Mouse (Mus musculus) heart, postnatal 0 days (tissue): ENCODE measurements around the gene Malrd1. TPM values are rescaled to one million over a fixed set of nuclear protein-coding genes. Genes with fewer than 3 reads are reported as not detected.

ENCODE experiments used
- ATAC-seq: fragments of 200-750 bp; cut with Nextera tagmentation; 2 replicates; pipeline ENCODE4 v1.8.0; 2017; ENCODE audit warnings: low read depth, moderate number of reproducible peaks, moderate library complexity; ENCODE audit not compliant: insufficient read depth
- DNase-seq: peaks from one replicate; pipeline ENCODE4 v3.0.0-alpha.2; 2016; ENCODE audit warnings: low spot score
- H3K27ac ChIP-seq: fragments of 300-500 bp; sonication (generic); 2 replicates; pipeline ENCODE4 v1.5.1; 2014; ENCODE audit warnings: low read depth, mild to moderate bottlenecking
- H3K27me3 ChIP-seq: fragments of 300-500 bp; sonication (generic); 2 replicates; pipeline ENCODE4 v1.6.1; 2014; ENCODE audit warnings: low read length, mixed read lengths; ENCODE audit not compliant: control insufficient read depth, insufficient read depth
- H3K36me3 ChIP-seq: fragments of 300-500 bp; sonication (generic); replicated peaks from 2 replicates; pipeline ENCODE4 v1.6.1; 2014; ENCODE audit warnings: low read length, mixed read lengths; ENCODE audit not compliant: control insufficient read depth, insufficient read depth
- H3K4me1 ChIP-seq: fragments of 300-500 bp; sonication (generic); 2 replicates; pipeline ENCODE4 v1.6.1; 2014; ENCODE audit warnings: antibody characterized with exemption; ENCODE audit not compliant: control insufficient read depth, insufficient read depth
- H3K4me2 ChIP-seq: fragments of 300-500 bp; sonication (generic); 2 replicates; pipeline ENCODE4 v1.6.1; 2014; ENCODE audit warnings: low read depth, mild to moderate bottlenecking, low read length, moderate library complexity
- H3K4me3 ChIP-seq: fragments of 300-500 bp; sonication (generic); 2 replicates; pipeline ENCODE4 v1.5.1; 2014; ENCODE audit warnings: low read depth, low read length
- H3K9ac ChIP-seq: fragments of 300-500 bp; sonication (generic); replicated peaks from 2 replicates; pipeline ENCODE4 v1.6.1; 2014; ENCODE audit warnings: low read depth, low read length, mixed read lengths
- H3K9me3 ChIP-seq: fragments of 300-500 bp; sonication (generic); replicated peaks from 2 replicates; pipeline ENCODE4 v1.6.1; 2016; ENCODE audit warnings: low read length; ENCODE audit not compliant: control insufficient read depth
- CTCF ChIP-seq: IDR thresholded peaks from 2 replicates; pipeline ENCODE4 v1.5.1; 2016; ENCODE audit warnings: antibody characterized with exemption, control low read depth, low read depth
- EP300 ChIP-seq: IDR thresholded peaks from 2 replicates; pipeline ENCODE4 v1.6.1; 2016; ENCODE audit warnings: antibody characterized with exemption, low read depth
- WGBS: fragments of 180-500 bp; shearing (Covaris S2); extraction: QIAGEN DNeasy Blood & Tissue Kit; methylation state at CpG from one replicate; pipeline ENCODE4 v1.1.7; 2014; 5-methylcytosine and 5-hydroxymethylcytosine counted together
- polyA plus RNA-seq: library from polyadenylated mRNA; unstranded; fragments of >200 nt; fragmentation: Nextera tagmentation; extraction: Ambion mirVana; gene quantifications from 2 replicates; pipeline ENCODE4 v1.2.1, GENCODE M21; 2015
- total RNA-seq: library from RNA; depleted of rRNA; stranded (reverse); fragments of >200 nt; gene quantifications from 2 replicates; pipeline ENCODE4 v1.2.3, GENCODE M21; 2014; ENCODE audit warnings: low replicate concordance

Malrd1 gene
- total and polyA plus RNA-seq, 2 experiments from 2014 or later: not detected

DNA sequence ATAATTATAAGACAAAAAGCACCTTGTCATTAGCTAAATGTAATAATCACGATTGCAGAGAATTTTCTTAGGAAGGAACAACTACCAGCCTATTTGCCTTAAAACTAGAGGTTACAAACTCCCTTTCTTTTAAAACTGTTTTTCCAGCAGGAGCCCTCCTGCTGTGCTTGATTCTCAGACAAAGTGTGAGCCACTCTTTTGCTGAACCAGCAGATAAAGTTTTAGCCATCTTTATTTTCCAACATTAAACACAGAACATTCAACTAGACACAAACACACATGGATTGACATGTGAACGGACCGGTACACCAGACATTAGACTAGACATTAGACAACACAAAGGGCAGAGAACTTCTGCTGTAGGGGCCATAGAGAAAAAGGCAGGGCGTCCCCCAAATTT lies 505.3 kb downstream of the Malrd1 start:
- no peak for DNase-seq
- H3K36me3 ChIP-seq: no peaks in the 10 kb centered on the region
- H3K4me2 ChIP-seq: no peak overlapping the region
- WGBS: 65% methylated on average over 4 of the region's 4 CpGs
- no peaks in the 10 kb centered on the region for H3K4me1 ChIP-seq
- H3K27ac ChIP-seq: no peak overlapping the region
- TF ChIP-seq CTCF: no peak
- TF ChIP-seq EP300: no peak
- H3K27me3 ChIP-seq: no peaks in the 10 kb centered on the region
- no peaks in the 10 kb centered on the region for H3K9me3 ChIP-seq
- no peak overlapping the region for H3K4me3 ChIP-seq
- no peak for ATAC-seq
- H3K9ac ChIP-seq: no peak overlapping the region

DNA sequence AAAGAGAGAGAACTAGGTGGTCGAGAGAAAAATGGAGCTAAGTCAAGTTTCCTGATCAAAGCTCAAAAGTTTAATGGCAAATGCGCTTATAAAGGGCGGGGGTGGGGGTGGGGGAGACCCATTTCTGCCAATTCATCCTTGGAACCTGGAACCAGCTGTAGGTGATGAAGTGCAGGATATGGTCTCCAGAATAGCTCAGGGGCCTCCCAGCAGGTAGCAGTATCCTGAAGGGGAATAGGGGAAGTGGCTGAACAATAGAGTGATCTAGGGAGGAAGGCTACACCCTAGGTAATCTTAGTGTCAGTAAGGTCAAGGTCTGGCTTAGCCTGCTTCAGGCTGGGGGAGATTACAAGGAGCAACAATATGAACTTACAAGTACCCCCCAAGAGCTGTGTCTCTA lies 506.5 kb downstream of the Malrd1 start:
- WGBS: 55% methylated on average over 3 of the region's 3 CpGs
- TF ChIP-seq EP300 (no peak), CTCF (no peak)
- Histone ChIP-seq H3K36me3 (no peaks in the 10 kb centered on the region), H3K9ac (no peak overlapping the region), H3K4me1 (no peaks in the 10 kb centered on the region), H3K27ac (no peak overlapping the region), H3K4me3 (no peak overlapping the region), H3K9me3 (no peaks in the 10 kb centered on the region), H3K27me3 (no peaks in the 10 kb centered on the region), H3K4me2 (no peak overlapping the region)
- DNase-seq (no peak), ATAC-seq (no peak)

GRCm38 (mm10) chr2:16110696-16111095 lies 584.4 kb downstream of the Malrd1 start:
- no peak overlapping the region for H3K9ac ChIP-seq
- no peaks in the 10 kb centered on the region for H3K36me3 ChIP-seq
- no peaks in the 10 kb centered on the region for H3K4me1 ChIP-seq
- DNase-seq (no peak), ATAC-seq (no peak)
- H3K4me3 ChIP-seq: no peak overlapping the region
- H3K27ac ChIP-seq: no peak overlapping the region
- no peaks in the 10 kb centered on the region for H3K9me3 ChIP-seq
- H3K4me2 ChIP-seq: no peak overlapping the region
- TF ChIP-seq EP300: no peak
- no peak for TF ChIP-seq CTCF
- no peaks in the 10 kb centered on the region for H3K27me3 ChIP-seq
- 55% methylated on average over 3 of the region's 3 CpGs for WGBS

DNA sequence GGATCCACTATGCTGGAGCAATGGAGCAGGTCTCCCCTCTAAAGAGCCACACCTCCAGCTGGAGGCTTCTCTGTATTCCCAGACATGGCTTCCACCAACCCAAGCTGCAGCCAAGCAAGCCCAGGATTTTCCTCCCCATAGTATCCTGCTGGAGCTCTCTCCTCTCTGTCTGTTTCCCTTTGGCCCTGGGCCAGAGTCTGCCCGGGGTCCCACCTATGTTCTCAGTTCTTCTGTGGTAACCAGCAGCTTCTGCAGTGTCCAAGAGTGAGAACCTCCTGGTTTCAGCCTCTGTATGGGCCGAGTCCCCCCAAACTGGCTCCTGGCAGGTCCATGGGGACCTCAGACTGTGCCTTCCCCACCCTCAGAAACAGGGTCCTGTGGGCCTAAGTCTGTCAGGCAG lies 587.1 kb downstream of the Malrd1 start:
- DNase-seq: no peak

GRCm38 (mm10) chr2:16147999-16148398 lies 621.7 kb downstream of the Malrd1 start:
- Histone ChIP-seq H3K36me3 (no peaks in the 10 kb centered on the region), H3K27ac (no peak overlapping the region), H3K9me3 (no peaks in the 10 kb centered on the region), H3K9ac (no peak overlapping the region), H3K27me3 (no peaks in the 10 kb centered on the region), H3K4me1 (no peaks in the 10 kb centered on the region), H3K4me2 (no peak overlapping the region), H3K4me3 (no peak overlapping the region)
- WGBS: 32% methylated on average over 1 of the region's 1 CpGs
- no peak for ATAC-seq
- no peak for DNase-seq
- no peak for TF ChIP-seq CTCF
- no peak for TF ChIP-seq EP300

More for the DNA sequence above, 587.1 kb downstream of the Malrd1 start:
- Histone ChIP-seq H3K4me1 (no peaks in the 10 kb centered on the region), H3K27me3 (no peaks in the 10 kb centered on the region), H3K36me3 (no peaks in the 10 kb centered on the region), H3K9me3 (no peaks in the 10 kb centered on the region), H3K27ac (no peak overlapping the region), H3K4me3 (no peak overlapping the region), H3K4me2 (no peak overlapping the region), H3K9ac (no peak overlapping the region)
- 65% methylated on average over 2 of the region's 2 CpGs for WGBS
- no peak for ATAC-seq
- TF ChIP-seq CTCF: no peak
- no peak for TF ChIP-seq EP300

GRCm38 (mm10) chr2:16152623-16153022 lies 626.3 kb downstream of the Malrd1 start:
- Histone ChIP-seq H3K4me3 (no peak overlapping the region), H3K36me3 (no peaks in the 10 kb centered on the region), H3K4me2 (no peak overlapping the region), H3K27ac (no peak overlapping the region), H3K9ac (no peak overlapping the region), H3K4me1 (no peaks in the 10 kb centered on the region), H3K9me3 (no peaks in the 10 kb centered on the region), H3K27me3 (no peaks in the 10 kb centered on the region)
- DNase-seq (no peak), ATAC-seq (no peak)
- no peak for TF ChIP-seq EP300
- TF ChIP-seq CTCF: no peak
